Mouse (Mus musculus) cerebellum, adult 9-10 months (tissue): ENCODE measurements at regions not wholly inside any gene's neighbourhood (a gene's known extent, or its start where the extent isn't known, plus 50 kb on each side); places are given as distances from the start of the nearest gene placed in this dataset.
A peak's percentile ranks its signal among the peaks of the same experiment; 100 is the strongest.
"Not testable (repeated sequence)": the region's sequence is repeated elsewhere in the genome, so short reads cannot be mapped to it uniquely, and the experiment has no call there.

Source experiments
- DNase-seq: peaks from one replicate; pipeline ENCODE4 v3.0.0; 2022

GRCm38 (mm10) chr1:112785135-112785681 lies 920.5 kb upstream of the Dsel start:
- no peak for DNase-seq

GRCm38 (mm10) chr1:112779801-112780200 lies 915.1 kb upstream of the Dsel start:
- DNase-seq, result no peak

GRCm38 (mm10) chr1:112778551-112778950 lies 913.8 kb upstream of the Dsel start:
- DNase-seq, result no peak

GRCm38 (mm10) chr1:112750643-112751042 lies 885.9 kb upstream of the Dsel start:
- DNase-seq, result not testable (repeated sequence)

GRCm38 (mm10) chr1:112748497-112748896 lies 883.8 kb upstream of the Dsel start:
- DNase-seq, result no peak

GRCm38 (mm10) chr1:112703939-112704338 lies 839.2 kb upstream of the Dsel start:
- peak; percentile 4 for DNase-seq

- DNase-seq, result no peak
Observed at GRCm38 (mm10) chr1:112658960-112659359, 794.2 kb upstream of the Dsel start.

GRCm38 (mm10) chr1:112638342-112638741 lies 773.6 kb upstream of the Dsel start:
- no peak for DNase-seq
